Mouse (Mus musculus): ENCODE measurements at regions not wholly inside any gene's neighbourhood (a gene's known extent, or its start where the extent isn't known, plus 50 kb on each side); places are given as distances from the start of the nearest gene placed in this dataset.

DNA sequence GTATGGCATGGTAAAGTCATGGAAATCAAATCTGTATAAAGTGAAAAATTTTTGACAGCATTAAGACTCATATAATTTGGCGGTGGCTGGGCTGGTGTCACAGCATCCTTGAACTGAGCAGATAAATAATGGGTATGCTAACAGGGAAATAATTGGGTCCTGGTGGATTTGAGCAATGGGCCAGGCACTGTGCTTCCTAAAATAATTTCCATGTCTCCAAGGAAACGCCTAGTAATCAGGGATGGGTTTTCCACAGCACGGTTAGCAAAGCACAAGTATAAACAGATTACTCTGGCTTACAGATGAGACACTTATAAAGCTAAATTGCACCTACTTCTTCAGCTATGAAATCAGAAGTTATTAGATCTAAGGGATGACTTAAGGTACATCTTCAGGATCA lies 273.9 kb upstream of the Pex5l start:
- TF ChIP-seq POLR2A (IDR thresholded peaks at IDR 0.05; ENCODE audit: low read depth, low read length), result no peak
- TF ChIP-seq CTCF (conservative IDR thresholded peaks at IDR 0.05; ENCODE audit: insufficient read depth, insufficient read length, low read depth, low read length), result no peak

Measured in kidney, adult 2 months (tissue).